10 mouse cellular contexts compared by ENCODE assay signal in genomic region chr11:106573476-106574240, GRCm38 (mm10). TPM values are rescaled to one million over a fixed set of nuclear protein-coding genes. Genes with fewer than 3 reads are reported as not detected.
DNase-seq lines count a peak whose midpoint lies in the region; ATAC-seq lines count a peak whose summit lies in the region.
"Had no signal": no experiment of that assay in that cellular context is flagged by ENCODE, and none has a peak within 500 bp of the region (broad histone marks: within the 10 kb centered on the region; RNA-seq: fewer than 3 reads in every experiment).

No protein-coding gene starts in this region.

- H3K9me3 ChIP-seq in forebrain, embryonic 10.5 days: no peaks in the 10 kb centered on the region
- no peaks in the 10 kb centered on the region for H3K9me3 ChIP-seq in forebrain, embryonic 12.5 days
- H3K9me3 ChIP-seq in kidney, embryonic 15.5 days (replicated peaks): no peaks in the 10 kb centered on the region
- no peaks in the 10 kb centered on the region for H3K9me3 ChIP-seq in intestine, embryonic 14.5 days (ENCODE audit: control insufficient read depth, low read length)

- H3K4me3 ChIP-seq in forebrain, embryonic 10.5 days: no peak overlapping the region
- H3K4me3 ChIP-seq in forebrain, embryonic 12.5 days (replicated peaks): no peak overlapping the region
- no peak overlapping the region for H3K4me3 ChIP-seq in kidney, embryonic 15.5 days (replicated peaks)
- no peak overlapping the region for H3K4me3 ChIP-seq in intestine, embryonic 14.5 days (ENCODE audit: low read depth, low read length)

- H3K27me3 ChIP-seq in forebrain, embryonic 10.5 days (ENCODE audit: poor library complexity, severe bottlenecking): no peaks in the 10 kb centered on the region
- no peaks in the 10 kb centered on the region for H3K27me3 ChIP-seq in forebrain, embryonic 12.5 days
- no peaks in the 10 kb centered on the region for H3K27me3 ChIP-seq in kidney, embryonic 15.5 days
- H3K27me3 ChIP-seq in intestine, embryonic 14.5 days (replicated peaks; ENCODE audit: control insufficient read depth, insufficient read depth, low read length): no peaks in the 10 kb centered on the region

- H3K27ac ChIP-seq in forebrain, embryonic 10.5 days: 0 out of 2 replicates have a peak overlapping the region, but pooled peaks have one; percentile 40
- H3K27ac ChIP-seq in forebrain, embryonic 12.5 days: no peak overlapping the region
- peak overlapping the region; percentile 34; the same call in 1 of the 2 replicates for H3K27ac ChIP-seq in kidney, embryonic 15.5 days
- H3K27ac ChIP-seq in intestine, embryonic 14.5 days (ENCODE audit: low read depth): no peak overlapping the region

- no peak for ATAC-seq in forebrain, embryonic 12.5 days (ENCODE audit: low FRiP score)
- no peak for ATAC-seq in kidney, embryonic 15.5 days (replicated peaks; ENCODE audit: low FRiP score)
- no peak for ATAC-seq in intestine, embryonic 14.5 days (replicated peaks; ENCODE audit: low FRiP score, low TSS enrichment, low read depth)

- DNase-seq in forebrain, embryonic 10.5 days (ENCODE audit: extremely low spot score, low spot score): no peak
- DNase-seq in kidney, adult 9 months: no peak
- peak; percentile 57 for DNase-seq in 3T3-L1 (ENCODE audit: low read depth, low spot score)
- no peak for DNase-seq in intestine, embryonic 14.5 days (ENCODE audit: low spot score)
- no peak for DNase-seq in thymus, postnatal 0 days (ENCODE audit: low spot score)
- no peak for DNase-seq in retina, postnatal 1 day
- DNase-seq: cerebellum, postnatal 10 days; layer of hippocampus, adult 9-11 months had no signal

- no peak overlapping the region for H3K4me2 ChIP-seq in forebrain, embryonic 12.5 days
- H3K4me2 ChIP-seq in kidney, embryonic 15.5 days: peak overlapping the region; percentile 4; the same call in 1 of the 2 replicates
- peak overlapping the region; percentile 20; the same call in 1 of the 2 replicates for H3K4me2 ChIP-seq in intestine, embryonic 14.5 days (ENCODE audit: low read length)

- H3K36me3 ChIP-seq in forebrain, embryonic 10.5 days (replicated peaks): no peaks in the 10 kb centered on the region
- no peaks in the 10 kb centered on the region for H3K36me3 ChIP-seq in forebrain, embryonic 12.5 days (replicated peaks)
- no peaks in the 10 kb centered on the region for H3K36me3 ChIP-seq in kidney, embryonic 15.5 days
- H3K36me3 ChIP-seq in intestine, embryonic 14.5 days (ENCODE audit: control insufficient read depth, insufficient read depth, low read length): no peaks in the 10 kb centered on the region

- H3K9ac ChIP-seq in forebrain, embryonic 12.5 days: no peak overlapping the region
- H3K9ac ChIP-seq in kidney, embryonic 15.5 days: no peak overlapping the region
- H3K9ac ChIP-seq in intestine, embryonic 14.5 days (ENCODE audit: low read length): no peak overlapping the region

- H3K4me1 ChIP-seq in forebrain, embryonic 10.5 days: peaks cover 45% of the 10 kb centered on the region
- peaks cover 22% of the 10 kb centered on the region; the same call in 1 of the 2 replicates for H3K4me1 ChIP-seq in forebrain, embryonic 12.5 days
- peaks cover 35% of the 10 kb centered on the region for H3K4me1 ChIP-seq in kidney, embryonic 15.5 days
- H3K4me1 ChIP-seq in intestine, embryonic 14.5 days (replicated peaks; ENCODE audit: control insufficient read depth, insufficient read depth, low read length): peaks cover 15% of the 10 kb centered on the region

- WGBS in forebrain, embryonic 10.5 days: 76% methylated on average over 9 of the region's 9 CpGs
- 84% methylated on average over 9 of the region's 9 CpGs for WGBS in forebrain, embryonic 12.5 days
- WGBS in kidney, embryonic 15.5 days: 36% methylated on average over 9 of the region's 9 CpGs
- 42% methylated on average over 9 of the region's 9 CpGs for WGBS in intestine, embryonic 14.5 days

RNA-seq across cellular contexts. Expression of gene Tex2, which starts 39.6 kb away (rescaled TPM):
- polyA plus RNA-seq in forebrain, embryonic 10.5 days (2016; fragmentation: Nextera tagmentation; extraction: Ambion mirVana): 6.2 and 6.4 TPM in 2 replicates
- polyA plus RNA-seq in forebrain, embryonic 12.5 days (2016; fragmentation: Nextera tagmentation; extraction: Ambion mirVana): 10.5 and 10.7 TPM in 2 replicates
- 8.5 and 9.3 TPM in 2 replicates for polyA plus RNA-seq in kidney, embryonic 15.5 days (2015; fragmentation: Nextera tagmentation; extraction: Ambion mirVana)
- polyA plus RNA-seq in intestine, embryonic 14.5 days (2014; fragmentation: Nextera tagmentation; extraction: Ambion mirVana): 8.9 and 11.6 TPM in 2 replicates
- 7.0 and 7.2 TPM in 2 replicates for polyA plus RNA-seq in thymus, postnatal 0 days (2015; fragmentation: Nextera tagmentation; extraction: Ambion mirVana)

Comparison
In these comparisons a context has a peak if more than half of its experiments do, and no peak if none do; other contexts are left out.
1. H3K27ac ChIP-seq: peak in forebrain, embryonic 10.5 days (single experiment) and kidney, embryonic 15.5 days (single experiment); none in forebrain, embryonic 12.5 days (single experiment) and intestine, embryonic 14.5 days (single experiment).